Mouse (Mus musculus) cortical plate, adult 2 months (tissue): Measurements from ENCODE around the gene Palld. TPM values are rescaled to one million over a fixed set of nuclear protein-coding genes. Genes with fewer than 3 reads are reported as not detected.

ENCODE experiments used
- H3K27ac ChIP-seq: fragments of 200-500 bp; 2 replicates; pipeline ENCODE4 v1.5.1; 2012; ENCODE audit warnings: low read length, control low read depth, inconsistent platforms; ENCODE audit not compliant: insufficient read depth
- H3K4me1 ChIP-seq: fragments of 200-500 bp; 2 replicates; pipeline ENCODE4 v1.6.1; 2011; ENCODE audit warnings: low read length; ENCODE audit not compliant: control insufficient read depth, insufficient read depth
- H3K4me3 ChIP-seq: fragments of 200-500 bp; 2 replicates; pipeline ENCODE4 v1.5.1; 2011; ENCODE audit warnings: mild to moderate bottlenecking, low read length, control low read depth; ENCODE audit not compliant: insufficient read depth
- CTCF ChIP-seq: fragments of 200-500 bp; IDR thresholded peaks from 2 replicates; pipeline ENCODE4 v1.5.1; 2011; ENCODE audit warnings: mild to moderate bottlenecking, control low read depth, low read length; ENCODE audit not compliant: insufficient read depth; ENCODE audit errors: extremely low read depth
- POLR2A ChIP-seq: fragments of 200-500 bp; IDR thresholded peaks from 2 replicates; pipeline ENCODE4 v1.6.1; 2011; ENCODE audit warnings: mild to moderate bottlenecking, low read length, control low read depth; ENCODE audit not compliant: insufficient read depth; ENCODE audit errors: extremely low read depth
- polyA plus RNA-seq: library from polyadenylated mRNA; depleted of rRNA; stranded (reverse); fragments of >200 nt; gene quantifications from 2 replicates; pipeline ENCODE4 v1.2.3, GENCODE M21; 2012

Gene Palld
- polyA plus RNA-seq, 1 experiment: 3.5 TPM

GRCm38 (mm10) chr8:61734164-61734563 is 168.3 kb downstream of the Palld start:
- Histone ChIP-seq H3K4me1 (no peaks in the 10 kb centered on the region), H3K4me3 (no peak overlapping the region), H3K27ac (no peak overlapping the region)
- TF ChIP-seq POLR2A: no peak
- TF ChIP-seq CTCF: no peak

- Histone ChIP-seq H3K4me1 (no peaks in the 10 kb centered on the region), H3K27ac (no peak overlapping the region), H3K4me3 (no peak overlapping the region)
- no peak for TF ChIP-seq CTCF
- no peak for TF ChIP-seq POLR2A
Measured at GRCm38 (mm10) chr8:61732184-61732583, 170.3 kb downstream of the Palld start.

GRCm38 (mm10) chr8:61731306-61732088 is 171.0 kb downstream of the Palld start:
- no peak for TF ChIP-seq CTCF
- TF ChIP-seq POLR2A: no peak
- Histone ChIP-seq H3K27ac (no peak overlapping the region), H3K4me1 (no peaks in the 10 kb centered on the region), H3K4me3 (no peak overlapping the region)

- H3K4me1 ChIP-seq: no peaks in the 10 kb centered on the region
- no peak overlapping the region for H3K4me3 ChIP-seq
- no peak overlapping the region for H3K27ac ChIP-seq
- TF ChIP-seq CTCF: no peak
- no peak for TF ChIP-seq POLR2A
Measured at GRCm38 (mm10) chr8:61730669-61731068, 171.8 kb downstream of the Palld start.

- no peak for TF ChIP-seq POLR2A
- TF ChIP-seq CTCF: no peak
- no peaks in the 10 kb centered on the region for H3K4me1 ChIP-seq
- no peak overlapping the region for H3K27ac ChIP-seq
- H3K4me3 ChIP-seq: no peak overlapping the region
Measured at GRCm38 (mm10) chr8:61725306-61726017, 177.0 kb downstream of the Palld start.

GRCm38 (mm10) chr8:61722226-61722625 is 180.3 kb downstream of the Palld start:
- no peak overlapping the region for H3K4me3 ChIP-seq
- H3K4me1 ChIP-seq: no peaks in the 10 kb centered on the region
- no peak overlapping the region for H3K27ac ChIP-seq
- TF ChIP-seq CTCF (no peak), POLR2A (no peak)

- Histone ChIP-seq H3K27ac (no peak overlapping the region), H3K4me1 (no peaks in the 10 kb centered on the region), H3K4me3 (no peak overlapping the region)
- TF ChIP-seq POLR2A (no peak), CTCF (no peak)
Measured at GRCm38 (mm10) chr8:61715351-61716125, 187.0 kb downstream of the Palld start.

- H3K27ac ChIP-seq: no peak overlapping the region
- TF ChIP-seq CTCF (no peak), POLR2A (no peak)
- H3K4me3 ChIP-seq: no peak overlapping the region
- H3K4me1 ChIP-seq: no peaks in the 10 kb centered on the region
Measured at GRCm38 (mm10) chr8:61714293-61714831, 188.1 kb downstream of the Palld start.

- Histone ChIP-seq H3K4me1 (no peaks in the 10 kb centered on the region), H3K27ac (no peak overlapping the region), H3K4me3 (no peak overlapping the region)
- TF ChIP-seq POLR2A (no peak), CTCF (no peak)
Measured at GRCm38 (mm10) chr8:61713195-61713990, 189.1 kb downstream of the Palld start.
